Mouse (Mus musculus) cerebellum, adult 2 months (tissue): ENCODE measurements at regions not wholly inside any gene's neighbourhood (a gene's known extent, or its start where the extent isn't known, plus 50 kb on each side); places are given as distances from the start of the nearest gene placed in this dataset.

Experiments
- CTCF ChIP-seq: fragments of 200-500 bp; IDR thresholded peaks from 2 replicates; pipeline ENCODE4 v1.5.1; 2011; ENCODE audit warnings: low read depth, mild to moderate bottlenecking, control low read depth, low read length, moderate library complexity, borderline replicate concordance; ENCODE audit not compliant: insufficient read depth
- POLR2A ChIP-seq: fragments of 200-500 bp; IDR thresholded peaks from 2 replicates; pipeline ENCODE4 v1.6.1; 2011; ENCODE audit warnings: low read length, control low read depth, borderline replicate concordance; ENCODE audit not compliant: insufficient read depth

DNA sequence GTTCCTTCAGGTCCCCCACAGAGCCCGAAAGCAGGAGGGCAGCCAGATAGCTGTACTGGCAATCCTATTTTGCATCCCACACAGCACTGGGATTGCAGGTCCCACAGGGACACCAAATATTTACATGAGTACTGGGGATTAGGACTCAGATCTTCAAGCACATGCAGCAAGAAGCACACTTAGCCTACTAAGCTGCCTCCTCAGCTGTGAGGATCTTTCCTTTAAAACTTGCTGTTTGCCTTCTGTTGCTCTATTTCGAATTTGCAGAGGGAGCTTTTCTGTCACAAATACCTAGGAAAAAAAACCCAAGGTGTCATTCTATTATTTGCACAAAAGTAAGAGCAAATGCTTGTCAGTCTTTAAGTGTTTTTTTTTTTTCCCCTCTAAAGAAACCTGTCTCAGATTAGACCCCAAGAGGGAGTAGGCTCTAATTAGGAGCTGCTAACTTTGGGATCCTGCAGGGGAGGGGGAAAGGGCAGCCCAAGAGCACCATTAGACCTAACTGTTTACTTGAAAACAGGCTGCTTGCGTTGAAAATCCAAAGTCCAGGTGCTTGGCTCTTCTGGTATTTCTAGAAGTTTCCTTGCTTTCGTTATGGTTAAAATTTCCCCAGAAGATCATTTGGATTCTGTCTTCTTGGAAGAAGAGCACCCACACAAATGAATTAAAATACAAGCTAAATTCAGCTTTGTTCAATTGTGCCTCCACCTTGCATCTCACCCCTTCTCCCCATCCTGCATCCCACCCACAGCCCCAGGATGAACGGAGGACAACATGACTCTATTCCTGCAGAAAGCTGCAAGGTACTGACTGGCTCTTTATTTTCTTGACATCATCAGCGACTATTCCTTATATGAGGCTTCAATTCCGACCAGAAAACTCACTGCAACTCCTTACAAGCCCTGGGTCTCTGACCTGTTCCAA is 215.5 kb downstream of the Kcnj2 start:
- TF ChIP-seq CTCF (no peak), POLR2A (no peak)
